In genomic region chr10:42273760-42274691, GRCm38 (mm10) we compare ENCODE assay signal across 8 mouse cellular contexts. TPM values are rescaled to one million over a fixed set of nuclear protein-coding genes. Genes with fewer than 3 reads are reported as not detected.
A peak's percentile ranks its signal among the peaks of the same experiment; 100 is the strongest.
DNase-seq lines count a peak whose midpoint lies in the region; ATAC-seq and TF ChIP-seq lines count a peak whose summit lies in the region.

No protein-coding gene starts in this region.

- H3K36me3 ChIP-seq in forebrain, embryonic 11.5 days (ENCODE audit: control insufficient read depth, insufficient read depth, low read length): no peaks in the 10 kb centered on the region
- peaks cover 9% of the 10 kb centered on the region; the same call in 1 of the 2 replicates for H3K36me3 ChIP-seq in intestine, embryonic 14.5 days (ENCODE audit: control insufficient read depth, insufficient read depth, low read length)
- peaks cover 55% of the 10 kb centered on the region for H3K36me3 ChIP-seq in liver, embryonic 14.5 days (replicated peaks; ENCODE audit: control insufficient read depth, insufficient read depth, low read depth)
- no peaks in the 10 kb centered on the region for H3K36me3 ChIP-seq in neural tube, embryonic 12.5 days

- no peak overlapping the region for H3K27ac ChIP-seq in forebrain, embryonic 11.5 days (ENCODE audit: low read depth, low read length)
- no peak overlapping the region for H3K27ac ChIP-seq in intestine, embryonic 14.5 days (ENCODE audit: low read depth)
- peak overlapping the region; percentile 94 for H3K27ac ChIP-seq in liver, embryonic 14.5 days
- no peak overlapping the region for H3K27ac ChIP-seq in neural tube, embryonic 12.5 days

- DNase-seq in layer of hippocampus, postnatal 36 days: peak; percentile 19 to 25
- no peak for DNase-seq in layer of hippocampus, adult 11-12 months (ENCODE audit: low spot score)
- peak; percentile 77 for DNase-seq in brain, adult 2 months (ENCODE audit: low read depth, low spot score)
- peak; percentile 57 for DNase-seq in forebrain, embryonic 11.5 days (ENCODE audit: low spot score)
- DNase-seq in intestine, embryonic 14.5 days (ENCODE audit: low spot score): peak; percentile 78
- peak; percentile 81 to 83 (median 81) for DNase-seq in liver, embryonic 14.5 days (ENCODE audit: low read depth in 3 of 3, low spot score in 3 of 3)
- peak; percentile 64 for DNase-seq in thymus, postnatal 4 days

- peak overlapping the region; percentile 99 for H3K4me2 ChIP-seq in forebrain, embryonic 11.5 days (ENCODE audit: low read depth, low read length, severe bottlenecking)
- peak overlapping the region; percentile 96 for H3K4me2 ChIP-seq in intestine, embryonic 14.5 days (ENCODE audit: low read length)
- peak overlapping the region; percentile 98 for H3K4me2 ChIP-seq in liver, embryonic 14.5 days (ENCODE audit: low read depth)
- peak overlapping the region; percentile 98 for H3K4me2 ChIP-seq in neural tube, embryonic 12.5 days (replicated peaks)

- H3K4me1 ChIP-seq in forebrain, embryonic 11.5 days (replicated peaks; ENCODE audit: control insufficient read depth, insufficient read depth, low read length): peaks cover 23% of the 10 kb centered on the region
- H3K4me1 ChIP-seq in intestine, embryonic 14.5 days (replicated peaks; ENCODE audit: control insufficient read depth, insufficient read depth, low read length): peaks cover 37% of the 10 kb centered on the region
- H3K4me1 ChIP-seq in liver, embryonic 14.5 days (replicated peaks; ENCODE audit: control insufficient read depth in 2 of 2, insufficient read depth in 2 of 2, low read length in 1 of 2): peaks cover 40 to 43% of the 10 kb centered on the region in 2 experiments
- peaks cover 40% of the 10 kb centered on the region for H3K4me1 ChIP-seq in neural tube, embryonic 12.5 days

- ATAC-seq in forebrain, embryonic 11.5 days (replicated peaks; ENCODE audit: low FRiP score): no peak
- no peak for ATAC-seq in intestine, embryonic 14.5 days (replicated peaks; ENCODE audit: low FRiP score, low TSS enrichment, low read depth)
- ATAC-seq in liver, embryonic 14.5 days (ENCODE audit: insufficient read depth): peak; percentile 54
- ATAC-seq in neural tube, embryonic 12.5 days (ENCODE audit: low FRiP score, low read depth): no peak

- no peaks in the 10 kb centered on the region for H3K9me3 ChIP-seq in forebrain, embryonic 11.5 days (ENCODE audit: control insufficient read depth, low read length)
- no peaks in the 10 kb centered on the region for H3K9me3 ChIP-seq in intestine, embryonic 14.5 days (ENCODE audit: control insufficient read depth, low read length)
- no peaks in the 10 kb centered on the region for H3K9me3 ChIP-seq in liver, embryonic 14.5 days (ENCODE audit: control insufficient read depth, low read length)
- no peaks in the 10 kb centered on the region for H3K9me3 ChIP-seq in neural tube, embryonic 12.5 days

- peaks cover 16% of the 10 kb centered on the region for H3K27me3 ChIP-seq in forebrain, embryonic 11.5 days (ENCODE audit: control insufficient read depth, insufficient read depth, low read length)
- no peaks in the 10 kb centered on the region for H3K27me3 ChIP-seq in intestine, embryonic 14.5 days (replicated peaks; ENCODE audit: control insufficient read depth, insufficient read depth, low read length)
- no peaks in the 10 kb centered on the region for H3K27me3 ChIP-seq in liver, embryonic 14.5 days (ENCODE audit: control insufficient read depth, insufficient read depth, low read length)
- H3K27me3 ChIP-seq in neural tube, embryonic 12.5 days (replicated peaks): peaks cover 12% of the 10 kb centered on the region

- WGBS in forebrain, embryonic 11.5 days: 4% methylated on average over 21 of the region's 21 CpGs
- WGBS in intestine, embryonic 14.5 days: 15% methylated on average over 21 of the region's 21 CpGs
- under 1% methylated on average over 21 of the region's 21 CpGs for WGBS in liver, embryonic 14.5 days (ENCODE audit: insufficient replicate concordance)
- 4% methylated on average over 21 of the region's 21 CpGs for WGBS in neural tube, embryonic 12.5 days

- 0 out of 2 replicates have a peak, but pooled peaks have one; percentile 21 for TF ChIP-seq CTCF in liver, embryonic 14.5 days (IDR thresholded peaks at IDR 0.05; ENCODE audit: low read depth)

- H3K4me3 ChIP-seq in forebrain, embryonic 11.5 days (ENCODE audit: low read depth, low read length): peak overlapping the region; percentile 77
- H3K4me3 ChIP-seq in intestine, embryonic 14.5 days (ENCODE audit: low read depth, low read length): peak overlapping the region; percentile 93
- H3K4me3 ChIP-seq in liver, embryonic 14.5 days (ENCODE audit: insufficient read depth in 1 of 2, low read depth in 2 of 2, low read length in 2 of 2): peak overlapping the region; percentile 95 to 98
- peak overlapping the region; percentile 80 for H3K4me3 ChIP-seq in neural tube, embryonic 12.5 days

- H3K9ac ChIP-seq in forebrain, embryonic 11.5 days (ENCODE audit: low read length): peak overlapping the region; percentile 72
- peak overlapping the region; percentile 84; the same call in 1 of the 2 replicates for H3K9ac ChIP-seq in intestine, embryonic 14.5 days (ENCODE audit: low read length)
- H3K9ac ChIP-seq in liver, embryonic 14.5 days (replicated peaks): peak overlapping the region; percentile 97
- peak overlapping the region; percentile 78 for H3K9ac ChIP-seq in neural tube, embryonic 12.5 days

- TF ChIP-seq EP300 in liver, embryonic 14.5 days (IDR thresholded peaks at IDR 0.05; ENCODE audit: low read depth): peak; percentile 61

RNA-seq across cellular contexts. Expression of gene Foxo3, which starts 2.5 kb away (rescaled TPM):
- total RNA-seq in layer of hippocampus, postnatal 36 days (2021): 10 to 100 TPM; 45.7 to 50.1 TPM
- polyA plus RNA-seq in forebrain, embryonic 11.5 days (2014; fragmentation: Nextera tagmentation; extraction: Ambion mirVana): 4.2 and 4.4 TPM in 2 replicates
- polyA plus RNA-seq in intestine, embryonic 14.5 days (2014; fragmentation: Nextera tagmentation; extraction: Ambion mirVana): 9.5 and 9.9 TPM in 2 replicates
- polyA plus RNA-seq in liver, embryonic 14.5 days (2012; rRNA removed): 15.6 and 15.9 TPM in 2 replicates
- polyA plus RNA-seq in liver, embryonic 14.5 days (2014; fragmentation: Nextera tagmentation; extraction: Ambion mirVana): 17.6 and 19.3 TPM in 2 replicates
- 3.4 and 4.3 TPM in 2 replicates for polyA plus RNA-seq in neural tube, embryonic 12.5 days (2016; fragmentation: Nextera tagmentation; extraction: Ambion mirVana)
